Mouse (Mus musculus) limb, embryonic 13.5 days (tissue): ENCODE data around the gene Lypd6. TPM values are rescaled to one million over a fixed set of nuclear protein-coding genes. Genes with fewer than 3 reads are reported as not detected.

Experiments used
- ATAC-seq: fragments of 200-750 bp; cut with Nextera tagmentation; 2 replicates; pipeline ENCODE4 v1.8.0; 2017; ENCODE audit warnings: low read depth, moderate number of reproducible peaks, moderate TSS enrichment; ENCODE audit not compliant: low FRiP score
- H3K27ac ChIP-seq: fragments of 300-500 bp; sonication (generic); 2 replicates; pipeline ENCODE4 v1.5.1; 2015; ENCODE audit warnings: inconsistent platforms, mild to moderate bottlenecking, moderate library complexity
- H3K27me3 ChIP-seq: fragments of 300-500 bp; sonication (generic); 2 replicates; pipeline ENCODE4 v1.6.1; 2015; ENCODE audit warnings: mild to moderate bottlenecking, inconsistent platforms
- H3K36me3 ChIP-seq: fragments of 300-500 bp; sonication (generic); 2 replicates; pipeline ENCODE4 v1.6.1; 2015; ENCODE audit warnings: inconsistent platforms, mild to moderate bottlenecking, moderate library complexity
- H3K4me1 ChIP-seq: fragments of 300-500 bp; sonication (generic); 2 replicates; pipeline ENCODE4 v1.6.1; 2015; ENCODE audit warnings: inconsistent platforms
- H3K4me2 ChIP-seq: fragments of 300-500 bp; sonication (generic); replicated peaks from 2 replicates; pipeline ENCODE4 v1.6.1; 2015; ENCODE audit warnings: inconsistent platforms, mild to moderate bottlenecking, moderate library complexity
- H3K4me3 ChIP-seq: fragments of 300-500 bp; sonication (generic); 2 replicates; pipeline ENCODE4 v1.5.1; 2015; ENCODE audit warnings: moderate library complexity, mild to moderate bottlenecking, inconsistent platforms
- H3K9ac ChIP-seq: fragments of 300-500 bp; sonication (generic); 2 replicates; pipeline ENCODE4 v1.6.1; 2015; ENCODE audit warnings: mild to moderate bottlenecking, inconsistent platforms
- H3K9me3 ChIP-seq: fragments of 300-500 bp; sonication (generic); 2 replicates; pipeline ENCODE4 v1.6.1; 2016; ENCODE audit warnings: inconsistent platforms
- WGBS: fragments of 180-500 bp; shearing (Covaris S2); methylation state at CpG from one replicate; pipeline ENCODE4 v1.1.7; 2015; 5-methylcytosine and 5-hydroxymethylcytosine counted together
- polyA plus RNA-seq: library from polyadenylated mRNA; unstranded; fragments of >200 nt; fragmentation: Nextera tagmentation; extraction: Ambion mirVana; gene quantifications from 2 replicates; pipeline ENCODE4 v1.2.1, GENCODE M21; 2015

Gene Lypd6
- polyA plus RNA-seq, 1 experiment from 2014 or later: 12.2 TPM

GRCm38 (mm10) chr2:50181332-50181731, 115.1 kb downstream of the Lypd6 start:
- Histone ChIP-seq H3K4me3 (no peak overlapping the region), H3K4me1 (no peaks in the 10 kb centered on the region; the same call in 1 of the 2 replicates), H3K27ac (no peak overlapping the region), H3K4me2 (no peak overlapping the region), H3K27me3 (no peaks in the 10 kb centered on the region), H3K9ac (no peak overlapping the region), H3K36me3 (no peaks in the 10 kb centered on the region), H3K9me3 (no peaks in the 10 kb centered on the region)
- ATAC-seq: no peak
- 93% methylated on average over 3 of the region's 3 CpGs for whole genome bisulfite sequencing

DNA sequence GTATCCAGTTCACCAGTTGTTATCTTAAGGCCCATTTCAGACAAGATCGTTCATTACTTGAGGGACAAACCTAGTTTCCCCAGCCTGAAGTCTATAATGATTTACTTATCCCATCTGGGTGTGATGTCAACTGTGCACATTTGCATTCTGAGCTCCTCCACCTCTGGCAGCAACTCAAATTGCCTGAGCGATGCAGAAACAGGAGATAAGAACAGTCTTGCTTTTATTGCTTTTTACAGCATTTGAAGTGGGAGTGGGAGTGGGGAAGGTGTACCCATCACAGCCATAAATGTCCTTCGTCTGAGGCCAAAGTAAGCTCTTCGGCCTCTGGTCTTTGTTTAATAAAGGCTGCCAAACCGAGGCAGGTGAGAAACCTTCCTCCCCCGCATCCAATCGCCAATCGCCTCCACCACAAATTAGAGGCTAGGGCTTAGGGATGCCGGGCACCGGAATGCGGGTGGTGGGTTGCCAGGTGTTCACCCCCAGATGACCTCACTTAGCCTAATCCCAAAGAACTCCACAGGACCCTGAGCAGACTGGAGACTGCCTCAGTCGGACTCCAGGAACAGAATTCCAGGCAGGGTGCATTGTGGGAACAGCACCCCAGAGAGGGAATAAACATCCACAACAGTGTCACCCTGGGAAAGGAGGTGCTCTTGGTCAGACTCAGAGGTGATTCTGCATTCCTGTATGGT, 120.6 kb downstream of the Lypd6 start:
- Histone ChIP-seq H3K4me2 (peak overlapping the region; percentile 21; the same call in 1 of the 2 replicates), H3K27ac (no peak overlapping the region), H3K4me1 (peaks cover 8% of the 10 kb centered on the region), H3K9ac (no peak overlapping the region), H3K4me3 (no peak overlapping the region), H3K9me3 (no peaks in the 10 kb centered on the region), H3K36me3 (no peaks in the 10 kb centered on the region), H3K27me3 (no peaks in the 10 kb centered on the region)
- ATAC-seq: no peak
- WGBS: 7% methylated on average over 12 of the region's 12 CpGs

DNA sequence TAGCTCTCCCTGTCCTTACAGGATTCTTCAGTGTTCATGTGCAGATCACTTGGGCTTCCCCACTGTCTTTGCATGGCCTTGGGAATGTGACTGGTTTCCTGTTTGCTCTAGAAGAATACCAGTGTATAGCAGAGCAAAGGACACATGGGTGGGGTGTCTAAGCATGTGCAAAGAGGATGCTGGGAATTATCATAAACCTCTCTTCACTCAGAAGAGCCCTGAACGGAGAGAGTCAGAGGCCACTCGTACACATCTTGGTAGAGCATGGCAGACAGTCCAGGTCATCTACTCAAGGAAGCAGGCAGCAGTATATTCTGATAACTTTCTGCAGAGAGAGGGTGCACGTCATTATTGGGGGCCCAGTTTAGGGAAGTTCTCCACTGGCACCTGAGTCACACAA, 122.6 kb downstream of the Lypd6 start:
- Histone ChIP-seq H3K27me3 (no peaks in the 10 kb centered on the region), H3K36me3 (no peaks in the 10 kb centered on the region), H3K9me3 (no peaks in the 10 kb centered on the region), H3K4me1 (peaks cover 8% of the 10 kb centered on the region), H3K4me3 (no peak overlapping the region), H3K9ac (no peak overlapping the region), H3K4me2 (no peak overlapping the region), H3K27ac (no peak overlapping the region)
- no peak for ATAC-seq
- 85% methylated on average over 3 of the region's 3 CpGs for WGBS

DNA sequence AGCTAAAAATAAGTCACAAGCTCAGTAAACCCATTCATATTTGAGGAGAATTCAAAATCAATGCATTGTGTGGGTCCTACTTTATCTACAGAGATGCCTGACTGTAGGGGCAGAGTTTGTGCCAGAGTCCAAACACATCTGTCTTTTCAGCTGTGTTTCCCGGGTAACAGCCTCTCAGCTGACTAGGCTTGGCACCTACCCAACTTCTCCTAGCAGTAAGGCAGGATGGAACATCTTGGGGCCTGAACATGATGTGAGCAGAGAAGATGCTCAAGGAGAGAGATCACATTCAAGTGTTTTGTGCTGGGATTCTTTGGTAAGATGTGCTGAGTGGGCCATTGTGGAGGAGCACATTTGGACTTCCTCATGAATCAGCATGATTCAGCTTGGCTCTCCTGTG, 130.5 kb downstream of the Lypd6 start:
- 64% methylated on average over 1 of the region's 1 CpGs for WGBS

GRCm38 (mm10) chr2:50197801-50198200, 131.6 kb downstream of the Lypd6 start:
- no peak for ATAC-seq
- Histone ChIP-seq H3K27me3 (no peaks in the 10 kb centered on the region), H3K4me1 (0 out of 2 replicates have a peak, but pooled peaks cover 5% of the 10 kb centered on the region), H3K9ac (no peak overlapping the region), H3K36me3 (no peaks in the 10 kb centered on the region), H3K27ac (no peak overlapping the region), H3K9me3 (no peaks in the 10 kb centered on the region), H3K4me2 (no peak overlapping the region), H3K4me3 (no peak overlapping the region)
- 88% methylated on average over 4 of the region's 4 CpGs for whole genome bisulfite sequencing

More for the DNA sequence above, 130.5 kb downstream of the Lypd6 start:
- Histone ChIP-seq H3K4me1 (0 out of 2 replicates have a peak, but pooled peaks cover 4% of the 10 kb centered on the region), H3K4me2 (no peak overlapping the region), H3K9me3 (no peaks in the 10 kb centered on the region), H3K27me3 (no peaks in the 10 kb centered on the region), H3K36me3 (no peaks in the 10 kb centered on the region), H3K27ac (no peak overlapping the region), H3K9ac (no peak overlapping the region), H3K4me3 (no peak overlapping the region)
- no peak for ATAC-seq

DNA sequence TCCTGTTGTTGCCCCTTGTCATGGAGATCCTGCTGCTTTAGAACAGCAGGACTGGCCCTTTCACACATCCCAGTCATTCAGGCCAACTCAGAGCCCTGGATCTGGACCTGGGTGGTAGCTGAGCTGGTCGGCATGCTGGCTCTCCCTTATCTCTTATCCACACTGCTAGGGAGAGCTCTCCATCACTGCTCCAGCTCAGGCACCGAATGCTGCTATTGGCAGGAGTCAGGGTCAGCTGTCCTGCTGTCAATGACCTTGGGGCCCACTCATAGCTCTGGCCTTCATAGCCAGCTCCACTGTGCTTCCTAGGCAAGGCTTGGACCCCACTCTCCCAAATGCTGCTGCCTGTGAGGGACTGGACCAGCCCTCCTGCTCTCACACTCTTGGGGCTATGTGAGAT, 134.3 kb downstream of the Lypd6 start:
- no peak overlapping the region for H3K4me2 ChIP-seq
- H3K36me3 ChIP-seq: no peaks in the 10 kb centered on the region
- no peak overlapping the region for H3K9ac ChIP-seq
- WGBS: 56% methylated on average over 2 of the region's 2 CpGs
- no peaks in the 10 kb centered on the region for H3K9me3 ChIP-seq
- ATAC-seq: no peak
- H3K4me1 ChIP-seq: 0 out of 2 replicates have a peak, but pooled peaks cover 5% of the 10 kb centered on the region
- no peak overlapping the region for H3K4me3 ChIP-seq
- no peaks in the 10 kb centered on the region for H3K27me3 ChIP-seq
- H3K27ac ChIP-seq: no peak overlapping the region

DNA sequence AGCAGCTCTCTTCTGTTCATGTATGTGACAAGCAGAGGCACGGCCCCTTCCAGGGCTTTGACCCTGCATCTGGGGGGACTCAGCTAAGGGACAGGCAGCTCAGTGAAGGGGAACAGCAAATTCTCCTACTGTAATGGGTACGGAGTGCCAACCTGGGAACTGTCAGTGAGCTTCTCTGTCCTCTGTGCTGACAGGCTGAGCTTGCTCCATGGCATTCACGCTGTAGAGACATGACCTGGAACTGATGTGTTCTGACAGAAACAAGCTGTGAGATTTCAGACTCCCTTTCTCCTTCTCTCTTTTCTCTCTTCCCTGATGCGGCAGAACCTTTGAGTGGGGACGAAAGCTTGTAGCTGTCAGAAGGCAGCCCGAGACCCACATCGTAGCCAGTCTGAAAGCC, 154.3 kb downstream of the Lypd6 start:
- H3K4me2 ChIP-seq: no peak overlapping the region
- ATAC-seq: no peak
- 84% methylated on average over 7 of the region's 7 CpGs for WGBS
- H3K27me3 ChIP-seq: no peaks in the 10 kb centered on the region
- no peak overlapping the region for H3K9ac ChIP-seq
- H3K36me3 ChIP-seq: no peaks in the 10 kb centered on the region
- H3K4me3 ChIP-seq: no peak overlapping the region
- H3K4me1 ChIP-seq: no peaks in the 10 kb centered on the region
- no peak overlapping the region for H3K27ac ChIP-seq
- no peaks in the 10 kb centered on the region for H3K9me3 ChIP-seq

DNA sequence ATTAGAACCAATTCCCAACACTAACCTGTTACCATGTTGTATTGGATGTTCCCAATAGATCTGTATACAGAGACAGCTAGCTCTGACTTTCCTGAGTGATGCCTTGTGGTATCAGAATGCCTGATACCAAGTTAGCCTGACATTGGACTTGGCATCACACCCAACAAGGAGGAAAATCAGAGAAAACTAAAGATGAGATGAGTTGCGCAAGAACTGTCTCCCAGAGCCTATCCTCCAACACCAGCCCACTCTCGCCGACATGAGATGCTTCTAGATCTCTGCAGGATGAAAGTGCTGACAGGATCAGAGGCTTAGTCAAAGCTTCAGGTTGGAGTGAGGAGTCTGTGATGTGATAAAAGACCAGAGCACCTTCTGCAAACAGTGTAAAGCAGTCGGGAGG, 158.8 kb downstream of the Lypd6 start:
- no peak for ATAC-seq
- WGBS: 74% methylated on average over 4 of the region's 4 CpGs

DNA sequence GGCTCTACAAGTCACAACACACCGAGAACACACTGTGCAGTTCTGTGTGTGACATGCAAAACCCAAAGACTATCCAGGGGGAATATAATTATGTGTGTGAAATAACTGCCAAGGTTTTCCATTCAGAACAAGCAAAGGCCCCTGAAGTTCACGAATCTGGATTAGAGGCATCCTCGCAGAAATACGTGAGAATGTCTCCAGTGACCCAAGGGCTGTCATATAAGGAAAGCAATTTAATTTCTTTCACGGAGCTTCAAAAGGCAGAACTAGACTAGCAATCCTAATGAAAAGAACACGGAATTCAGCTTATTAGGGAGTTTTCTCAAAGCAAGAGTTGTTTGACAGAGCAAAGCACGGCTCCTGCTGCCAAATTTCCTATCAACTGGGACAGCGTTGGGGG, 167.3 kb downstream of the Lypd6 start:
- no peaks in the 10 kb centered on the region for H3K27me3 ChIP-seq
- no peak overlapping the region for H3K4me2 ChIP-seq
- ATAC-seq: no peak

More for the DNA sequence above, 158.8 kb downstream of the Lypd6 start:
- Histone ChIP-seq H3K9me3 (no peaks in the 10 kb centered on the region), H3K4me2 (no peak overlapping the region), H3K9ac (no peak overlapping the region), H3K27me3 (no peaks in the 10 kb centered on the region), H3K27ac (no peak overlapping the region), H3K4me3 (no peak overlapping the region), H3K4me1 (no peaks in the 10 kb centered on the region), H3K36me3 (no peaks in the 10 kb centered on the region)

More for the DNA sequence above, 167.3 kb downstream of the Lypd6 start:
- Histone ChIP-seq H3K27ac (no peak overlapping the region), H3K4me3 (no peak overlapping the region), H3K4me1 (no peaks in the 10 kb centered on the region), H3K9ac (no peak overlapping the region), H3K9me3 (no peaks in the 10 kb centered on the region), H3K36me3 (no peaks in the 10 kb centered on the region)
- WGBS: 70% methylated on average over 8 of the region's 8 CpGs

Other genes with a start within 250 kb of the Lypd6 start
- 173 and 186 TPM in 2 replicates for gene Mmadhc, start 230.4 kb downstream of the Lypd6 start, polyA plus RNA-seq